Mouse (Mus musculus) mouse trophoblast stem cell (cell line): ENCODE results near the gene Pafah2.

Experiments
- in situ Hi-C, 2 experiments: fragments of 300-500 bp; cut with MseI, MboI; formaldehyde crosslinking; loops; 2 replicates in 1 of 2; 3 replicates in 1 of 2; pipeline ENCODE4 v1.15.1; 2025

Pafah2 gene

GRCm38 (mm10) chr4:134458856-134459255, 62.7 kb downstream of the Pafah2 start:
- in situ Hi-C loops = no loop called here

GRCm38 (mm10) chr4:134460277-134460676, 64.2 kb downstream of the Pafah2 start:
- in situ Hi-C loops = no loop called here

- in situ Hi-C loops = no loop called here
Measured at GRCm38 (mm10) chr4:134461252-134461651, 65.1 kb downstream of the Pafah2 start.

GRCm38 (mm10) chr4:134465789-134466188, 69.7 kb downstream of the Pafah2 start:
- in situ Hi-C loops = no loop called here

- in situ Hi-C loops = no loop called here
Measured at GRCm38 (mm10) chr4:134466381-134467262, 70.5 kb downstream of the Pafah2 start.

GRCm38 (mm10) chr4:134467435-134468214, 71.5 kb downstream of the Pafah2 start:
- in situ Hi-C loops = no loop called here

GRCm38 (mm10) chr4:134468215-134468575, 72.1 kb downstream of the Pafah2 start, which contains the start of gene Stmn1:
Gene Stmn1, plus strand, starts transcription at chr4:134468320.
- in situ Hi-C loops = no loop called here

GRCm38 (mm10) chr4:134468578-134469266, 72.6 kb downstream of the Pafah2 start:
- in situ Hi-C loops = no loop called here

GRCm38 (mm10) chr4:134469341-134469796, 73.2 kb downstream of the Pafah2 start:
- in situ Hi-C loops = no loop called here

GRCm38 (mm10) chr4:134469985-134470384, 73.9 kb downstream of the Pafah2 start:
- in situ Hi-C loops = loop anchor here (5.0 to 10.0 kb wide), 2 partner anchors 63 to 155 kb away; partner anchors contain the start of gene Trim63 (in 1 of the 2)

- in situ Hi-C loops = loop anchor here (5.0 to 10.0 kb wide), 2 partner anchors 64 to 157 kb away; partner anchors contain the start of gene Trim63 (in 1 of the 2)
Measured at GRCm38 (mm10) chr4:134471469-134471868, 75.3 kb downstream of the Pafah2 start.

GRCm38 (mm10) chr4:134473764-134474163, 77.6 kb downstream of the Pafah2 start:
- in situ Hi-C loops = loop anchor here (5.0 to 10.0 kb wide), 2 partner anchors 66 to 159 kb away; partner anchors contain the start of gene Trim63 (in 1 of the 2)

GRCm38 (mm10) chr4:134474240-134474639, 78.1 kb downstream of the Pafah2 start:
- in situ Hi-C loops = loop anchor here (5.0 to 10.0 kb wide), 2 partner anchors 67 to 159 kb away; partner anchors contain the start of gene Trim63 (in 1 of the 2)

- in situ Hi-C loops = loop anchor here in 1 of 2 experiments (5.0 to 10.0 kb wide), 2 partner anchors 80 to 162 kb away; partner anchors contain the start of genes Pafah2 and Trim63
Measured at GRCm38 (mm10) chr4:134476899-134477298, 80.8 kb downstream of the Pafah2 start.
